Mouse (Mus musculus): ENCODE data around the gene Hist1h3b.
"Not testable (repeated sequence)": the region's sequence is repeated elsewhere in the genome, so short reads cannot be mapped to it uniquely, and the experiment has no call there.

Gene Hist1h3b

GRCm38 (mm10) chr13:23752067-23752741 lies at the start of gene Hist1h3b:
Gene Hist1h3b (plus strand): TSS chr13:23752267.
- DNase-seq (ENCODE audit: low read depth in 1 of 2, low spot score in 2 of 2) = peak; percentile 61 to 66

GRCm38 (mm10) chr13:23702801-23703200 lies 49.3 kb upstream of the Hist1h3b start:
- not testable (repeated sequence) for DNase-seq (ENCODE audit: low read depth in 1 of 2, low spot score in 2 of 2)

- no peak for DNase-seq (ENCODE audit: low read depth in 1 of 2, low spot score in 2 of 2)
Measured at GRCm38 (mm10) chr13:23705751-23706356, 46.2 kb upstream of the Hist1h3b start.

GRCm38 (mm10) chr13:23706771-23707170 lies 45.3 kb upstream of the Hist1h3b start:
- DNase-seq (ENCODE audit: low read depth in 1 of 2, low spot score in 2 of 2) = no peak

GRCm38 (mm10) chr13:23708041-23708440 lies 44.0 kb upstream of the Hist1h3b start:
- no peak for DNase-seq (ENCODE audit: low read depth in 1 of 2, low spot score in 2 of 2)

- DNase-seq (ENCODE audit: low read depth in 1 of 2, low spot score in 2 of 2) = no peak
Measured at GRCm38 (mm10) chr13:23708654-23709053, 43.4 kb upstream of the Hist1h3b start.

GRCm38 (mm10) chr13:23709714-23710373 lies 42.2 kb upstream of the Hist1h3b start:
- DNase-seq (ENCODE audit: low read depth in 1 of 2, low spot score in 2 of 2) = no peak

- DNase-seq (ENCODE audit: low read depth in 1 of 2, low spot score in 2 of 2) = peak in 1 of 2 experiments; percentile 38
Measured at GRCm38 (mm10) chr13:23710374-23711089, 41.5 kb upstream of the Hist1h3b start, which contains the start of gene Hfe. Gene Hfe (minus strand): TSS chr13:23710854.

- no peak for DNase-seq (ENCODE audit: low read depth in 1 of 2, low spot score in 2 of 2)
Measured at GRCm38 (mm10) chr13:23716261-23717042, 35.6 kb upstream of the Hist1h3b start.

- no peak for DNase-seq (ENCODE audit: low read depth in 1 of 2, low spot score in 2 of 2)
Measured at GRCm38 (mm10) chr13:23717176-23717575, 34.9 kb upstream of the Hist1h3b start.

GRCm38 (mm10) chr13:23717593-23718245 lies 34.3 kb upstream of the Hist1h3b start:
- not testable (repeated sequence) for DNase-seq (ENCODE audit: low read depth in 1 of 2, low spot score in 2 of 2)

- DNase-seq (ENCODE audit: low read depth in 1 of 2, low spot score in 2 of 2) = no peak
Measured at GRCm38 (mm10) chr13:23724239-23724638, 27.8 kb upstream of the Hist1h3b start.

- no peak for DNase-seq (ENCODE audit: low read depth in 1 of 2, low spot score in 2 of 2)
Measured at GRCm38 (mm10) chr13:23725213-23725612, 26.9 kb upstream of the Hist1h3b start.

- no peak for DNase-seq (ENCODE audit: low read depth in 1 of 2, low spot score in 2 of 2)
Measured at GRCm38 (mm10) chr13:23728472-23729191, 23.4 kb upstream of the Hist1h3b start.

GRCm38 (mm10) chr13:23729192-23729525 lies 22.9 kb upstream of the Hist1h3b start:
- no peak for DNase-seq (ENCODE audit: low read depth in 1 of 2, low spot score in 2 of 2)

- DNase-seq (ENCODE audit: low read depth in 1 of 2, low spot score in 2 of 2) = no peak
Measured at GRCm38 (mm10) chr13:23729706-23730105, 22.4 kb upstream of the Hist1h3b start.

GRCm38 (mm10) chr13:23730479-23730878 lies 21.6 kb upstream of the Hist1h3b start:
- no peak for DNase-seq (ENCODE audit: low read depth in 1 of 2, low spot score in 2 of 2)

- no peak for DNase-seq (ENCODE audit: low read depth in 1 of 2, low spot score in 2 of 2)
Measured at GRCm38 (mm10) chr13:23732156-23732804, 19.8 kb upstream of the Hist1h3b start.

- no peak for DNase-seq (ENCODE audit: low read depth in 1 of 2, low spot score in 2 of 2)
Measured at GRCm38 (mm10) chr13:23737091-23737490, 15.0 kb upstream of the Hist1h3b start.

All from monocyte, adult 2 months (primary cell).